Mouse (Mus musculus): ENCODE measurements at regions not wholly inside any gene's neighbourhood (a gene's known extent, or its start where the extent isn't known, plus 50 kb on each side); places are given as distances from the start of the nearest gene placed in this dataset.

GRCm38 (mm10) chr15:62181454-62181910, 1258.7 kb upstream of the A1bg start:
- peak; percentile 68 for ATAC-seq (ENCODE audit: extremely low read depth, insufficient number of reproducible peaks, low FRiP score, poor library complexity, severe bottlenecking)

- ATAC-seq (ENCODE audit: extremely low read depth, insufficient number of reproducible peaks, low FRiP score, poor library complexity, severe bottlenecking) = no peak
These were observed 1257.9 kb upstream of the A1bg start for GRCm38 (mm10) chr15:62180718-62181117.

GRCm38 (mm10) chr15:62179801-62180200, 1257.0 kb upstream of the A1bg start:
- no peak for ATAC-seq (ENCODE audit: extremely low read depth, insufficient number of reproducible peaks, low FRiP score, poor library complexity, severe bottlenecking)

- no peak for ATAC-seq (ENCODE audit: extremely low read depth, insufficient number of reproducible peaks, low FRiP score, poor library complexity, severe bottlenecking)
These were observed 1255.8 kb upstream of the A1bg start for GRCm38 (mm10) chr15:62178568-62178967.

GRCm38 (mm10) chr15:62177768-62178410, 1255.1 kb upstream of the A1bg start:
- peak; percentile 57 for ATAC-seq (ENCODE audit: extremely low read depth, insufficient number of reproducible peaks, low FRiP score, poor library complexity, severe bottlenecking)

- ATAC-seq (ENCODE audit: extremely low read depth, insufficient number of reproducible peaks, low FRiP score, poor library complexity, severe bottlenecking) = no peak
These were observed 1253.3 kb upstream of the A1bg start for GRCm38 (mm10) chr15:62176076-62176475.

GRCm38 (mm10) chr15:62173633-62174543, 1251.1 kb upstream of the A1bg start:
- ATAC-seq (ENCODE audit: extremely low read depth, insufficient number of reproducible peaks, low FRiP score, poor library complexity, severe bottlenecking) = no peak

- no peak for ATAC-seq (ENCODE audit: extremely low read depth, insufficient number of reproducible peaks, low FRiP score, poor library complexity, severe bottlenecking)
These were observed 1248.8 kb upstream of the A1bg start for GRCm38 (mm10) chr15:62171632-62172031.

GRCm38 (mm10) chr15:62171167-62171566, 1248.4 kb upstream of the A1bg start:
- ATAC-seq (ENCODE audit: extremely low read depth, insufficient number of reproducible peaks, low FRiP score, poor library complexity, severe bottlenecking) = no peak

- ATAC-seq (ENCODE audit: extremely low read depth, insufficient number of reproducible peaks, low FRiP score, poor library complexity, severe bottlenecking) = no peak
These were observed 1247.5 kb upstream of the A1bg start for GRCm38 (mm10) chr15:62170337-62170736.

- peak; percentile 80 for ATAC-seq (ENCODE audit: extremely low read depth, insufficient number of reproducible peaks, low FRiP score, poor library complexity, severe bottlenecking)
These were observed 1246.8 kb upstream of the A1bg start for GRCm38 (mm10) chr15:62169591-62170019.

GRCm38 (mm10) chr15:62168958-62169590, 1246.3 kb upstream of the A1bg start:
- ATAC-seq (ENCODE audit: extremely low read depth, insufficient number of reproducible peaks, low FRiP score, poor library complexity, severe bottlenecking) = peak; percentile 56

GRCm38 (mm10) chr15:62168522-62168921, 1245.7 kb upstream of the A1bg start:
- no peak for ATAC-seq (ENCODE audit: extremely low read depth, insufficient number of reproducible peaks, low FRiP score, poor library complexity, severe bottlenecking)

- ATAC-seq (ENCODE audit: extremely low read depth, insufficient number of reproducible peaks, low FRiP score, poor library complexity, severe bottlenecking) = no peak
These were observed 1244.0 kb upstream of the A1bg start for GRCm38 (mm10) chr15:62166786-62167185.

GRCm38 (mm10) chr15:62165826-62166500, 1243.2 kb upstream of the A1bg start:
- no peak for ATAC-seq (ENCODE audit: extremely low read depth, insufficient number of reproducible peaks, low FRiP score, poor library complexity, severe bottlenecking)

GRCm38 (mm10) chr15:62164766-62165410, 1242.1 kb upstream of the A1bg start:
- ATAC-seq (ENCODE audit: extremely low read depth, insufficient number of reproducible peaks, low FRiP score, poor library complexity, severe bottlenecking) = peak; percentile 23; the same call in 1 of the 2 replicates

GRCm38 (mm10) chr15:62163203-62163602, 1240.4 kb upstream of the A1bg start:
- no peak for ATAC-seq (ENCODE audit: extremely low read depth, insufficient number of reproducible peaks, low FRiP score, poor library complexity, severe bottlenecking)

- ATAC-seq (ENCODE audit: extremely low read depth, insufficient number of reproducible peaks, low FRiP score, poor library complexity, severe bottlenecking) = no peak
These were observed 1239.9 kb upstream of the A1bg start for GRCm38 (mm10) chr15:62162648-62163194.

Measured in neutrophil, adult 5-6 weeks (primary cell).